Mouse (Mus musculus) E14TG2a.4 (cell line): ENCODE results near the gene Wdr60.

Experiments
- CTCF ChIP-seq: conservative IDR thresholded peaks from 2 replicates; pipeline ENCODE4 v1.5.1; 2014; ENCODE audit warnings: low read length
- POU5F1 ChIP-seq: IDR thresholded peaks from 2 replicates; pipeline ENCODE4 v1.6.1; 2014; ENCODE audit warnings: low read length, borderline replicate concordance

DNA sequence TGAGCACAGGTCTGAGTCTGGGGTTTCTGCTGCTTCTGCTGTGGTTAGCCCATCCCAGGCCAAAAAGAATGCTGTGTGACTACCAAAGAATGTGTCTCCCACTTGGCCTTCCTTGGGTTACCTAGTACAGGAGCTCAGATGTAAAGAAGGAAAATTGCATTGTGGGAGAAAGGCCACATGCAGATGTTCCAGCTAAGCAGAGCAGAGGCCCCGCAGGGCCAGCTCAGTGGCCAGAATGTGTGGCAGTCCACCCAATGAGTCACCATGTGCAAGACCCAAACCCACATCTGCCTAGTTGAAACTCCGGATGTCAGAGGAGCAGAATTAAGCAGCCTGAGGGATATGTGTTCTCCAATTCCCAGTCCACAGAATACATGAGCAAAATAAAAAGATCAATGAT is 4.5 kb downstream of the Wdr60 start:
- TF ChIP-seq CTCF (no peak), POU5F1 (no peak)
